Mouse (Mus musculus): ENCODE measurements around the gene Pcif1. TPM values are rescaled to one million over a fixed set of nuclear protein-coding genes. Genes with fewer than 3 reads are reported as not detected.
"Not testable (repeated sequence)": the region's sequence is repeated elsewhere in the genome, so short reads cannot be mapped to it uniquely, and the experiment has no call there.

The Pcif1 gene
- polyA plus RNA-seq (2012; rRNA removed), result 30.8 and 34.3 TPM in 2 replicates

DNA sequence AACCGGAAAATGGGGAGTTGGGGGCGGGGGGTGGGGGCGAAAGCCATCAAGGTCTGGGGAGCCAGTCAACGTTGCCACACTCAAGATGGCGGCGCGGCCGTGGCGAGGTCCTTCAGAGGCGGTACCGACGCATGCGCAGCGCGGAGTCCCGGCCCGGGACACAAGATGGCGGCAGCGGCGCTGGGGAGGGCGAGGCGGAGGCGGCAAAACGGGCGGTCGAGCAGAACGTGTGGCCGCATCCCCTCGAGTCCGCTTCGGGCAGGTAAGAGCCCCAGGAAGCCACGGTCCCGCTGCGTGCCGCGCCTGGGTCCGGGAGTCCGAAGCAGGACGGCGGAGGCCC lies at the start of gene Pcif1:
Pcif1 (plus strand) TSS at position 77 of the 340 bp plus-strand sequence.
- peak; percentile 40 for DNase-seq (ENCODE audit: low read depth, low spot score)
- under 1% methylated on average over 40 of the region's 40 CpGs for WGBS

DNA sequence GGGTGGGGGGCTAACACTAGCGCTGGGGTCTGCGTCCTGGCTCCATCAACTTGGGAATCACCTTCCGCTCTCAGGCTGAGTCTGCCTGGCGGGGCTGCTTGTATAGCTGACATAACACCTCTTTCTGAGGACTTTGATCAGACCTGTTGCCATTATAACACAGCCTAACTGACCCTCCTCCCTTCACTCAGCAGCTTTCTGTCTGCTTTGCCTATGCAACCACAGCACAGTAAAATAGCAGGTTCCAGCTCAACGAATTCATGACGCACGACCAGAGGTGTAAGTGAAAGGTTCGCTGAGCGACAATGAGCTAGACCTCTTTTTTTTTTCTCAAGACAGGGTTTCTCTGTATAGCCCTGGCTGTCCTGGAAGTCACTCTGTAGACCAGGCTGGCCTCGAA lies 48.1 kb upstream of the Pcif1 start:
- 74% methylated on average over 10 of the region's 10 CpGs for WGBS
- DNase-seq (ENCODE audit: low read depth, low spot score), result no peak

- 44% methylated on average over 16 of the region's 16 CpGs for WGBS
- DNase-seq (ENCODE audit: low read depth, low spot score), result no peak
These were observed 46.9 kb upstream of the Pcif1 start for GRCm38 (mm10) chr2:164832032-164832747.

DNA sequence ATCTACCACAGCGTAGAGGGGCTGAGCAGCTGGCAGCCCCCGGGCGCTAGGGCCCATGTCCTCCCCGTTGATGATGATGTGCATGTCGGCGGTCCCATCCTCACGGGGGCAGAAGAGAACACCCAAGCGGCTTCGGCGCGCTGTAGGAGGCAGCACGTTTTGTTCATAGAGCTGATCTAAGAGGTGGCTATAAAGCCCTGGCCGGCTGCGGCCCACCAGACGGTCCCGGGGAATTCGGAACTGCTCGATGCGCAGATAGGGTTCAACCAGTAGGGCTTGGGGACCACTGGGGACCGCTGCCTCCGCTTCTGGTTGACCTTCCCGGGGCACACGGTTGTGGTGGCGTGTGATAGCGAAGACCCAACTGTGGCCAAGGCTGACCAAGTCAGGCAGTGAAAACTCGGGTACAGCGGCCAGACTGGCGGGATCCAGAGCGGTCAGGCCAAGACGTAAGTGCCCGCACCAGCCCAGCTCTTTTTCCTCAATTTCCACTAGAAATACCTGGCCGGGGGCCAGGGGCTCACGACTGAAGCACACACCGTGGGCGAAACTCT lies 46.3 kb upstream of the Pcif1 start, which contains the start of gene Ctsa:
Ctsa (plus strand) TSS at position 126 of the 554 bp plus-strand sequence.
- no peak for DNase-seq (ENCODE audit: low read depth, low spot score)
- WGBS, result under 1% methylated on average over 35 of the region's 35 CpGs

DNA sequence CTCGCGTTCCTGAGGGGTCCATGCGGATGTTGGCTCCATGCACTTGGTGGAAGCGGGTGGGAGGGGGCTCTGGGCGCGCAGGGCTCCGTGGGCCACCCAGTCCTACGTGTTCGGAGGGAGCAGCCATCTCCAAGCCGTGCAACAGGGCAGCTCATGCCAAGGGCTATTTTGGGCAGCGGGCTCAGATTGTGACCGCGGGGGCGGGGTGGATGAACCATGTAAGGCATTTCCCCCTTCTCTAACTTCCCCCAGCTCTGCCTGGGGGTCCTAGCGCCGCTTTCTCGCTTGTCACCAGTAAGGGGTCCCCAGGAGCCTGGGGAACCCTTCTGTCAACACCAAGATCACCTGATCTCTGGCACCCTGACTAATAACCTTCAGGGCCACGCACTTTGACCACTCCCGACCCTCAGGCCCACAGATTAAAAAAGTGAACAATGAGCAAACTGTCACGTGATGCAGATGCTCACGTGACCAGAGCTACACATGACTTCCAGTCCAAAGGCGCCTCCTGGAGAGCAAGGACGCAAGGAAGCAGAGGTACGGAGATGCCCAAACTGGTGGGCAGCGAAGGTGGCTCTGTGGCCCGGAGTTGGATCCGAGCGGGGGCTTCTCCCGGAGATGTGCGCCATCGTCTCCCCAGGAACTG lies 45.7 kb upstream of the Pcif1 start, which contains the start of gene Neurl2:
Neurl2 (minus strand) TSS at position 143 of the 646 bp plus-strand sequence.
- DNase-seq (ENCODE audit: low read depth, low spot score), result peak; percentile 73
- under 1% methylated on average over 31 of the region's 31 CpGs for WGBS

GRCm38 (mm10) chr2:164834531-164834930 lies 44.6 kb upstream of the Pcif1 start:
- DNase-seq (ENCODE audit: low read depth, low spot score), result no peak
- WGBS, result 34% methylated on average over 8 of the region's 8 CpGs

- no peak for DNase-seq (ENCODE audit: low read depth, low spot score)
- WGBS, result 97% methylated on average over 4 of the region's 4 CpGs
These were observed 43.9 kb upstream of the Pcif1 start for GRCm38 (mm10) chr2:164835164-164835563.

GRCm38 (mm10) chr2:164845782-164846181 lies 33.3 kb upstream of the Pcif1 start:
- WGBS, result 56% methylated on average over 3 of the region's 3 CpGs
- no peak for DNase-seq (ENCODE audit: low read depth, low spot score)

DNA sequence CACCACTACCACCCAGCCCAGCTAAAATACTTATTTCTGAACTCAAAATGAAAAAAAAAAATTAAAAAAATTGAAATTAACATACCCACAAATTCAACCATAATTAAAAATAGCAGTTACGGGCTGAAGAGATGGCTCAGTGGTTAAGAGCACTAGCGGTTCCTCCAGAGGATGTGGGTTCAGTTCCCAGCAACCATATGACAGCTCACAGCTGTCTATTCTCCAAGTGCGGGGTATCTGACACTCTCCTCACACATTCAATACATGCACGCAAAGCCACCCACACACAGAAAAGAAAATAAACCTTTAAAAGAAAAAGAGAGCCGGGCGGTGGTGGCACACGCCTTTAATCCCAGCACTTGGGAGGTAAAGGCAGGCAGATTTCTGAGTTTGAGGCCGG lies 29.0 kb upstream of the Pcif1 start:
- no peak for DNase-seq (ENCODE audit: low read depth, low spot score)
- 79% methylated on average over 8 of the region's 8 CpGs for WGBS

- WGBS, result 76% methylated on average over 5 of the region's 5 CpGs
- not testable (repeated sequence) for DNase-seq (ENCODE audit: low read depth, low spot score)
These were observed 23.5 kb upstream of the Pcif1 start for GRCm38 (mm10) chr2:164855572-164855971.

GRCm38 (mm10) chr2:164856309-164857100 lies 22.6 kb upstream of the Pcif1 start:
- WGBS, result 2% methylated on average over 42 of the region's 42 CpGs
- DNase-seq (ENCODE audit: low read depth, low spot score), result no peak

DNA sequence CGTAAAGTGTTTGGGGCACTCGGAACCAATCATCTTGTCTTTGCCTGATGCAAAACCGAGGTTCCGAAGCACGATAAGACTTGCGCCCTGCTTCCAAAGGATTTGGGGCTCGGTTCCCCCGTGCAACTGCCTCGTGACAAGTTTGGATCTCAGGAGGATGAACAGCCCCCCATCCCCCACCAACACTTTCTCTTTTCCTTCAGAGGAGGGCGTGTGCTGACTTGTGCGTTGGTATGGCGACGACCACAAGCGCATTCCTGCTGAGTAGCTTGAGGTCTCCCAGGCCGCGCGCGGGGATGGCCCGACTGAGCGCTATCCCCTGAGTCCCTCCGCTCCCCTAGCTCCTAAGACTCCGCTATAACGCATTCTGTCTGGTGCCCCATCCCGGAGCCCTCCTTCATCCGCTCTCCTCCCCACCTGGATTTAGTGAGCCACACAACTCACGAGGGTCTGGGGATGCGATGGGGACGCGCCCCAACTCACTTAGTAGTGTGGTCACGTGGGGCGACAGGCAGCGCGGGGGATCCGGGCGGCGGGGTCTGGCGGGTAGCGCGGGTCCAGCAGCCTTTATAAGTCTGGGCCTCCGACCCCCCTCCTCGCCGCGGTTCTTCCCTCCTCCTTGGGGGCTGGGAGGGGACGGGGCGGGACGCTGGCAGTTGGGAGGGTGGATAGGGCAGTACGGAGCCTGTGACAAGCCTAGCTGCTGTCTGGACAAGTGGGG lies 21.8 kb upstream of the Pcif1 start, which contains the start of gene Pltp:
Pltp (minus strand) TSS at position 611 of the 721 bp plus-strand sequence.
- 2% methylated on average over 46 of the region's 47 CpGs for WGBS
- no peak for DNase-seq (ENCODE audit: low read depth, low spot score)

GRCm38 (mm10) chr2:164857842-164858553 lies 21.1 kb upstream of the Pcif1 start:
- DNase-seq (ENCODE audit: low read depth, low spot score), result no peak
- WGBS, result 32% methylated on average over 19 of the region's 19 CpGs

DNA sequence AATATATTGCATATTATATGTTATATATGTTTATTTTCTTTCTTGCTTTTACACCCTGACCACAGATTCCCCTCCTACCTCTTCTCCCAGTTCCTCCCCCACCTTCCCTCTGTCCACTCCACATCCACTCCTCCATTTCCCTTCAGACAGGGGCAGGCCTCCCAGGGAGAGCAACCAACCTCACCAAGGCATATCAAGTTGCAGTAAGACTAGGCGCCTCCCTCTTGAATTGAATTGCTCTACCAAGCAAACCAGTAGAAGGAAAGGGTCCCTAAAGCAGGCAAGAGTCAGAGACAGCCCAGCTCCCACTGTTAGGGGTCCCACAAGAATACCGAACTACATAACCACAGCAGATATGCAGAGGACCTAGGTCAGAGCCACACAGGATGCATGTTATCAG lies 19.9 kb upstream of the Pcif1 start:
- 75% methylated on average over 2 of the region's 2 CpGs for WGBS

GRCm38 (mm10) chr2:164859640-164860432 lies 19.3 kb upstream of the Pcif1 start:
- DNase-seq (ENCODE audit: low read depth, low spot score), result no peak
- 48% methylated on average over 9 of the region's 9 CpGs for WGBS

More for the DNA sequence above, 19.9 kb upstream of the Pcif1 start:
- DNase-seq (ENCODE audit: low read depth, low spot score), result no peak

- WGBS, result 62% methylated on average over 4 of the region's 4 CpGs
- DNase-seq (ENCODE audit: low read depth, low spot score), result no peak
These were observed 18.0 kb upstream of the Pcif1 start for GRCm38 (mm10) chr2:164861094-164861493.

- 20% methylated on average over 9 of the region's 9 CpGs for WGBS
- no peak for DNase-seq (ENCODE audit: low read depth, low spot score)
These were observed 16.8 kb upstream of the Pcif1 start for GRCm38 (mm10) chr2:164862179-164862861.
